Mouse (Mus musculus): ENCODE data around the gene Ugt1a1. TPM values are rescaled to one million over a fixed set of nuclear protein-coding genes. Genes with fewer than 3 reads are reported as not detected.

Ugt1a1 gene
- polyA plus RNA-seq, 1 experiment from 2014 or later, result not detected

- Histone ChIP-seq H3K36me3 (peaks cover 28% of the 10 kb centered on the region), H3K4me3 (no peak overlapping the region), H3K27ac (no peak overlapping the region), H3K4me1 (no peaks in the 10 kb centered on the region), H3K27me3 (no peaks in the 10 kb centered on the region), H3K9me3 (replicated peaks) (peaks cover 78% of the 10 kb centered on the region), H3K4me2 (replicated peaks) (no peak overlapping the region), H3K9ac (no peak overlapping the region)
- 80% methylated on average over 10 of the region's 10 CpGs for WGBS
- ATAC-seq (ENCODE audit: low FRiP score), result no peak
Observed at GRCm38 (mm10) chr1:88256886-88257663, 45.3 kb downstream of the Ugt1a1 start.

- peaks cover 34% of the 10 kb centered on the region for H3K36me3 ChIP-seq
- H3K27me3 ChIP-seq, result no peaks in the 10 kb centered on the region
- H3K9ac ChIP-seq, result no peak overlapping the region
- 81% methylated on average over 6 of the region's 6 CpGs for WGBS
- no peak overlapping the region for H3K4me2 ChIP-seq (replicated peaks)
- no peak for ATAC-seq (ENCODE audit: low FRiP score)
- H3K4me3 ChIP-seq, result no peak overlapping the region
- H3K4me1 ChIP-seq, result no peaks in the 10 kb centered on the region
- H3K9me3 ChIP-seq (replicated peaks), result peaks cover 71% of the 10 kb centered on the region
- H3K27ac ChIP-seq, result no peak overlapping the region
Observed at GRCm38 (mm10) chr1:88257681-88258080, 45.9 kb downstream of the Ugt1a1 start.

DNA sequence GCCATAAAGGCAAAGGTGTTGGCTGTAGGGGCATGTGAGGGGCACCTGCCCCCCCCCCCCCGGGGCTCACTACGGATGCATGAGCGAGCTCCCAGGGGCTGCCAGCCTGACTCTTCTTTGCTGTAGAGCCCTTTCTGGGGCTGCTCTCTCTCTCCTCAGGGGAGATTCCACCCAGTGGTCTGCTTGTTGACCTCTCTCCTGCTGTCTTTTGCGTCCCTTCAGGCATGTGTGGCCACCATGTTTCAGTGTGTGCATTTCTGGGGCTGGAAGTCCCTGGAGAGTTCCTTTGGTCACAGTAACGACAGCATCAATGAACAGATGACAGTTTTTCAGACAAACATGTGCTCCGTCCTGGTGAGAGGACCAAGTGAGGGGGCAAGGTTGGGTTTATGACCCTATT is 46.6 kb downstream of the Ugt1a1 start:
- no peak overlapping the region for H3K27ac ChIP-seq
- no peaks in the 10 kb centered on the region for H3K27me3 ChIP-seq
- WGBS, result 65% methylated on average over 6 of the region's 6 CpGs
- no peak overlapping the region for H3K4me3 ChIP-seq
- no peaks in the 10 kb centered on the region for H3K4me1 ChIP-seq
- H3K9ac ChIP-seq, result no peak overlapping the region
- H3K4me2 ChIP-seq (replicated peaks), result no peak overlapping the region
- H3K9me3 ChIP-seq (replicated peaks), result peaks cover 66% of the 10 kb centered on the region
- ATAC-seq (ENCODE audit: low FRiP score), result no peak
- H3K36me3 ChIP-seq, result peaks cover 41% of the 10 kb centered on the region

DNA sequence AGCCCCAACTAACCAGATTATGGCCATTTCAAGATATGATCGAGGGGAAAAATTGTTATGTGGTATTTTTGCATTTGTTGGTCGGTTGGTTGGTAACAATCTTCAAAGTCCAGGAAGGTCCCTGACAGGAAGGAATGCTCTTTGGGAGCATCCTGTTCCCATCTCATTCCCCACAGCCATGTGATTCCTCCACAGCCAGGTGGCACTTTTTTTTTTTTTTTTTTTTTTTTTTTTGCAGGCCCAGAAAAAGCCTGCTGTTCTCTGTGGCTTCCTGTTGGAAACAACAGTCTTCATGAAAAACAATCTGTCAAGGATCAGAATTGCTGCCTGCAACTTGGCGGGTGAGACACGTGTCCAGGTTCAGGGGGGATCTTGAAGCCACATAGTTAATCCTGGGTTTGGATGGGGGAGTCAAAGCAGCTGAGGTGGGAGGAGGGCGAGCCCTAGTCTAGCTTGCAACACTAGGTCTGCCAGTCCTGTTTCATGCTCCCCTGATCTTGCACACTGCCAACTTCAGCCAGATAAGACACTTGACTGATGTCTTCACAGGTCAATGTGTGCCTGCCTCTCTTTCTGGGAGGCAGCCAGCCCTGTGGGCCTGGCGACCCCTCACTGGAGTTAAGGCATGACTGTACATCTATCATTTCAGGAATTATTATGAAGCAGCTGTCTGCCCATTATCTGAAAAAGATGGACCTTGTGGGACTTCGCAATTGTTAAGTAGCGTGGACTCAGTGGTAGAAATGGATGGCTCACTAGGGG is 47.3 kb downstream of the Ugt1a1 start:
- ATAC-seq (ENCODE audit: low FRiP score), result 0 out of 2 replicates have a peak, but pooled peaks have one; percentile 0
- no peak overlapping the region for H3K4me2 ChIP-seq (replicated peaks)
- peaks cover 48% of the 10 kb centered on the region for H3K36me3 ChIP-seq
- H3K27me3 ChIP-seq, result no peaks in the 10 kb centered on the region
- no peak overlapping the region for H3K9ac ChIP-seq
- no peaks in the 10 kb centered on the region for H3K4me1 ChIP-seq
- 77% methylated on average over 8 of the region's 8 CpGs for WGBS
- no peak overlapping the region for H3K4me3 ChIP-seq
- H3K9me3 ChIP-seq (replicated peaks), result peaks cover 67% of the 10 kb centered on the region
- H3K27ac ChIP-seq, result no peak overlapping the region

DNA sequence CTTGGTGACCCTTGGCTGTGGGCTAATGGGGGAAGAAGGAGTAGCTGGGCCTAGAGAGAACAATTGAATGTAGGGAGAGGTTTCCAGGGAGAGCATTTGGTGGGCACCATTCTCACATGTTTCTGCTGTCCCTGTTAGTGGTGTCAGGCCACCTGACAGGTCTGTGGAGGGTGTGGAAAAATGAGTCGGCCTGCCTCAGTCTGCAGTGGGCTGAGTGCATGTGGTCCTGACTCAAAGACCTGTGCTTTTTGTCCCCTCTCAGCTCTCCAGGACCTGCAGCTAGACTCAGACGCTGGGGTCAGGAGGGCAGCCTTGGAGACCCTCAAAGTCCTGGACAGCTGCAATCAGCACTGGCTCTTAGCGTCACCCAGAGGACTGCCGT is 47.9 kb downstream of the Ugt1a1 start:
- H3K4me2 ChIP-seq (replicated peaks), result no peak overlapping the region
- H3K4me1 ChIP-seq, result no peaks in the 10 kb centered on the region
- H3K36me3 ChIP-seq, result peaks cover 54% of the 10 kb centered on the region
- no peak overlapping the region for H3K4me3 ChIP-seq
- no peaks in the 10 kb centered on the region for H3K27me3 ChIP-seq
- 77% methylated on average over 4 of the region's 4 CpGs for WGBS
- ATAC-seq (ENCODE audit: low FRiP score), result 0 out of 2 replicates have a peak, but pooled peaks have one; percentile 1
- H3K27ac ChIP-seq, result no peak overlapping the region
- no peak overlapping the region for H3K9ac ChIP-seq
- peaks cover 61% of the 10 kb centered on the region for H3K9me3 ChIP-seq (replicated peaks)

GRCm38 (mm10) chr1:88260114-88260513 is 48.4 kb downstream of the Ugt1a1 start:
- Histone ChIP-seq H3K36me3 (peaks cover 58% of the 10 kb centered on the region), H3K4me2 (replicated peaks) (no peak overlapping the region), H3K9me3 (replicated peaks) (peaks cover 58% of the 10 kb centered on the region)

GRCm38 (mm10) chr1:88260604-88261377 is 49.0 kb downstream of the Ugt1a1 start:
- H3K27ac ChIP-seq, result no peak overlapping the region
- WGBS, result 84% methylated on average over 10 of the region's 10 CpGs
- H3K27me3 ChIP-seq, result no peaks in the 10 kb centered on the region
- no peak overlapping the region for H3K9ac ChIP-seq
- H3K4me1 ChIP-seq, result no peaks in the 10 kb centered on the region
- no peak overlapping the region for H3K4me3 ChIP-seq
- H3K9me3 ChIP-seq (replicated peaks), result peaks cover 57% of the 10 kb centered on the region
- H3K36me3 ChIP-seq, result peaks cover 65% of the 10 kb centered on the region
- ATAC-seq (ENCODE audit: low FRiP score), result no peak
- H3K4me2 ChIP-seq (replicated peaks), result no peak overlapping the region

More at GRCm38 (mm10) chr1:88260114-88260513, 48.4 kb downstream of the Ugt1a1 start:
- Histone ChIP-seq H3K9ac (no peak overlapping the region), H3K27ac (no peak overlapping the region), H3K27me3 (no peaks in the 10 kb centered on the region), H3K4me3 (no peak overlapping the region), H3K4me1 (no peaks in the 10 kb centered on the region)
- WGBS, result 81% methylated on average over 6 of the region's 6 CpGs
- ATAC-seq (ENCODE audit: low FRiP score), result peak; percentile 2; the same call in 1 of the 2 replicates

GRCm38 (mm10) chr1:88261706-88262105 is 49.9 kb downstream of the Ugt1a1 start:
- H3K4me3 ChIP-seq, result no peak overlapping the region
- H3K4me2 ChIP-seq (replicated peaks), result no peak overlapping the region
- H3K4me1 ChIP-seq, result no peaks in the 10 kb centered on the region
- no peaks in the 10 kb centered on the region for H3K27me3 ChIP-seq
- WGBS, result 85% methylated on average over 7 of the region's 7 CpGs
- H3K9ac ChIP-seq, result no peak overlapping the region
- H3K27ac ChIP-seq, result no peak overlapping the region
- H3K9me3 ChIP-seq (replicated peaks), result peaks cover 48% of the 10 kb centered on the region
- no peak for ATAC-seq (ENCODE audit: low FRiP score)
- H3K36me3 ChIP-seq, result peaks cover 74% of the 10 kb centered on the region

GRCm38 (mm10) chr1:88262255-88262654 is 50.5 kb downstream of the Ugt1a1 start:
- H3K9ac ChIP-seq, result no peak overlapping the region
- no peak overlapping the region for H3K4me2 ChIP-seq (replicated peaks)
- H3K27ac ChIP-seq, result no peak overlapping the region
- ATAC-seq (ENCODE audit: low FRiP score), result no peak
- WGBS, result 83% methylated on average over 4 of the region's 4 CpGs
- H3K4me3 ChIP-seq, result no peak overlapping the region
- H3K27me3 ChIP-seq, result no peaks in the 10 kb centered on the region
- no peaks in the 10 kb centered on the region for H3K4me1 ChIP-seq
- peaks cover 80% of the 10 kb centered on the region for H3K36me3 ChIP-seq
- H3K9me3 ChIP-seq (replicated peaks), result peaks cover 43% of the 10 kb centered on the region

DNA sequence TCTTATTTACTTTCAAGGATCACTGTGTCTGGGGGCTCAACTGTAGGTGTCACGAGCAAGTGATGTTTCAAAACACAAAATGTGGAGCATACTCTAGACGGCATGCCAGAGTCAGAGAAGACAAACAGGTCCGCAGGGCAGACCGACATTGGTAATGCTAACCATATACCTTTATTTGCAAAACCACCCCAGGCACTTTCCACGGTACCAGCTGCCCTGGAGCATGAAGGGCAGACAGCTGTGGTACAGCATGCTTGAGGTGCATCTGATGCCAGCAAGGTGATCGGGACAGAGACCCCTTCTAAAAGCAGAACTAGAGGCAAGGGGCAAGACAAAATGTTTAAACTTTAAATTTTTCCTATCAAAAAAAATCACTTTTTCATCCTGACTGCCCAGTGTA is 51.2 kb downstream of the Ugt1a1 start:
- Histone ChIP-seq H3K9me3 (replicated peaks) (peaks cover 36% of the 10 kb centered on the region), H3K4me1 (no peaks in the 10 kb centered on the region), H3K9ac (no peak overlapping the region), H3K36me3 (peaks cover 87% of the 10 kb centered on the region), H3K4me2 (replicated peaks) (no peak overlapping the region), H3K27me3 (no peaks in the 10 kb centered on the region), H3K27ac (no peak overlapping the region), H3K4me3 (no peak overlapping the region)
- no peak for ATAC-seq (ENCODE audit: low FRiP score)
- 78% methylated on average over 6 of the region's 6 CpGs for WGBS

GRCm38 (mm10) chr1:88263778-88264177 is 52.0 kb downstream of the Ugt1a1 start:
- Histone ChIP-seq H3K27ac (no peak overlapping the region), H3K9me3 (replicated peaks) (peaks cover 30% of the 10 kb centered on the region), H3K27me3 (no peaks in the 10 kb centered on the region), H3K4me1 (no peaks in the 10 kb centered on the region), H3K4me2 (replicated peaks) (no peak overlapping the region), H3K36me3 (peaks cover 95% of the 10 kb centered on the region), H3K4me3 (no peak overlapping the region), H3K9ac (no peak overlapping the region)
- WGBS, result 92% methylated on average over 5 of the region's 5 CpGs
- no peak for ATAC-seq (ENCODE audit: low FRiP score)

- Histone ChIP-seq H3K4me1 (no peaks in the 10 kb centered on the region), H3K36me3 (peaks cover 99% of the 10 kb centered on the region), H3K4me2 (replicated peaks) (no peak overlapping the region), H3K27me3 (no peaks in the 10 kb centered on the region), H3K4me3 (no peak overlapping the region), H3K9ac (no peak overlapping the region), H3K9me3 (replicated peaks) (peaks cover 27% of the 10 kb centered on the region), H3K27ac (no peak overlapping the region)
- 92% methylated on average over 7 of the region's 7 CpGs for WGBS
- ATAC-seq (ENCODE audit: low FRiP score), result no peak
Observed at GRCm38 (mm10) chr1:88264237-88264868, 52.6 kb downstream of the Ugt1a1 start.

Measured in hindbrain, embryonic 12.5 days (tissue).